Mouse (Mus musculus) forebrain, embryonic 11.5 days (tissue): ENCODE data around the gene Setd1b. TPM values are rescaled to one million over a fixed set of nuclear protein-coding genes. Genes with fewer than 3 reads are reported as not detected.

Experiments
- ATAC-seq: fragments of 200-750 bp; cut with Nextera tagmentation; replicated peaks from 2 replicates; pipeline ENCODE4 v1.8.0; 2017; ENCODE audit warnings: moderate TSS enrichment; ENCODE audit not compliant: low FRiP score
- DNase-seq: peaks from one replicate; pipeline ENCODE4 v3.0.0-alpha.2; 2017; ENCODE audit warnings: low spot score
- H3K27ac ChIP-seq: fragments of 300-500 bp; sonication (generic); 2 replicates; pipeline ENCODE4 v1.5.1; 2014; ENCODE audit warnings: low read depth, low read length
- H3K27me3 ChIP-seq: fragments of 300-500 bp; sonication (generic); 2 replicates; pipeline ENCODE4 v1.6.1; 2014; ENCODE audit warnings: mild to moderate bottlenecking, low read length, mixed read lengths; ENCODE audit not compliant: control insufficient read depth, insufficient read depth
- H3K36me3 ChIP-seq: fragments of 300-500 bp; sonication (generic); 2 replicates; pipeline ENCODE4 v1.6.1; 2014; ENCODE audit warnings: mild to moderate bottlenecking, low read length, moderate library complexity, mixed read lengths; ENCODE audit not compliant: control insufficient read depth, insufficient read depth
- H3K4me1 ChIP-seq: fragments of 300-500 bp; sonication (generic); replicated peaks from 2 replicates; pipeline ENCODE4 v1.6.1; 2014; ENCODE audit warnings: low read length, mixed read lengths; ENCODE audit not compliant: control insufficient read depth, insufficient read depth
- H3K4me2 ChIP-seq: fragments of 300-500 bp; sonication (generic); 2 replicates; pipeline ENCODE4 v1.6.1; 2014; ENCODE audit warnings: low read depth, mild to moderate bottlenecking, low read length, moderate library complexity, mixed read lengths; ENCODE audit not compliant: severe bottlenecking
- H3K4me3 ChIP-seq: fragments of 300-500 bp; sonication (generic); 2 replicates; pipeline ENCODE4 v1.5.1; 2014; ENCODE audit warnings: low read depth, low read length
- H3K9ac ChIP-seq: fragments of 300-500 bp; sonication (generic); 2 replicates; pipeline ENCODE4 v1.6.1; 2014; ENCODE audit warnings: low read length
- H3K9me3 ChIP-seq: fragments of 300-500 bp; sonication (generic); 2 replicates; pipeline ENCODE4 v1.6.1; 2016; ENCODE audit warnings: low read length, mixed read lengths; ENCODE audit not compliant: control insufficient read depth
- WGBS: fragments of 180-500 bp; shearing (Covaris S2); extraction: QIAGEN DNeasy Blood & Tissue Kit; methylation state at CpG from one replicate; pipeline ENCODE4 v1.1.7; 2014; 5-methylcytosine and 5-hydroxymethylcytosine counted together
- polyA plus RNA-seq: library from polyadenylated mRNA; unstranded; fragments of >200 nt; fragmentation: Nextera tagmentation; extraction: Ambion mirVana; gene quantifications from 2 replicates; pipeline ENCODE4 v1.2.1, GENCODE M21; 2014

The Setd1b gene
- polyA plus RNA-seq, 1 experiment from 2014 or later, result 13.9 TPM

DNA sequence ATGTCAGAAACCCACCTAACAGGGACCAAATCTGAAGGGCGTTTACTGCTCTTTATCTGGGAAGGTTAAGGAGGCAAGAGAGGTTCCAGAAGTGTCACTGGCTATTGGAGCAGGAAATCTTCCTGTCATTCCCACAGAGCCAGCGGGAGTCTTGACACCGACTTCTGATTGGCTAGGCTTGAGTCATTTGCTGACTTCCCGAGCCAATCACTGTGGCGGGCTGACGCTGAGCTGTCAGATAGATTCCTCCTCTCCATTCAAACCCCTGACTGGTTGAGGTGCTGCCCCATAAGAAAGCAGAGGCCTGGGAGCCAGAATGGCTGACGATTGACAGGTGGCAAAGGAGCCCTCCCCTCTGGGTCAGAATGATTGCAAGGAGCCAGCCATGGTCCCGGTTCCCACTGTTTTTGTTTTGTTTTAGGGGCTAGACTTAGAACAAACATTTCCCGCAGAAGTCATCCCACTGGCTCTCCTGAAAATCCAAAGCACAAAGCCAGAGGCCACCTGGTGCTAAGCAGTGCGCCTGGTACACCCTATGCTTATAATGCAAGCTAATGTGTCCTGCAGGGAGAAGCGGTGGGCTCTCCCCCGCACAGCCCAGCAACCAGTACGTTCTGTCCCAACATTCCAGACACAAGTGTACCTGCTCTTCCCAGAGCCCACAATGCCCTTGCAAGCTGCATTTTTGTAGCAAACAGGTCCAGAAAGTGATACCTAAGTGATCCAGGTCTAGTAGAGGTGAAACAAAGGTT is 32.4 kb upstream of the Setd1b start:
- H3K4me3 ChIP-seq, result no peak overlapping the region
- no peaks in the 10 kb centered on the region for H3K36me3 ChIP-seq
- H3K27me3 ChIP-seq, result no peaks in the 10 kb centered on the region
- H3K4me1 ChIP-seq, result peaks cover 7% of the 10 kb centered on the region
- 0 out of 2 replicates have a peak overlapping the region, but pooled peaks have one; percentile 11 for H3K4me2 ChIP-seq
- DNase-seq (no peak), ATAC-seq (0 out of 2 replicates have a peak, but pooled peaks have one; percentile 56)
- no peak overlapping the region for H3K9ac ChIP-seq
- H3K27ac ChIP-seq, result 0 out of 2 replicates have a peak overlapping the region, but pooled peaks have one; percentile 25
- no peaks in the 10 kb centered on the region for H3K9me3 ChIP-seq
- WGBS, result 31% methylated on average over 13 of the region's 13 CpGs

DNA sequence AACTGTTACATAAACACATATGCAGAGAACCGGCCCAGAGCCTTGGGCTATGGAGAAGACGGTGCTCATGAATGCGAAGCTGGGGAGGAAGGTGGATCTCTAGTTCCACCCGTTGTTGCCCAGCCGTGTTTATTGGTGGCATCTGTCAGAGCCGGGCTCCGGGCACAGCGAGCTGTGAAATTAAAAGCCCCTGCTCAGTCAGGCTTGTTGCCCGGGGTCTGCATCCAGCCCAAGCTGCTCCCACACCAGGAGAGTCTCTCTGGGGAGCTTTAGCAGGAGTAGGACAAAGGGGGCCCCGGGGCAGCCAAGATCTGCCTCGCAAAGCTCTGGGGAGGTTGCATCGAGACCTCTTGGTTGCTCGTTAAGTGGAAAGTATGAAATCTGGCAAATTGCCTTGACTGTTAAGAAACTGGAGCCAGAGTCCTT is 31.7 kb upstream of the Setd1b start:
- DNase-seq (no peak), ATAC-seq (no peak)
- Histone ChIP-seq H3K9ac (no peak overlapping the region), H3K9me3 (no peaks in the 10 kb centered on the region), H3K4me2 (no peak overlapping the region), H3K36me3 (no peaks in the 10 kb centered on the region), H3K4me1 (peaks cover 7% of the 10 kb centered on the region), H3K4me3 (no peak overlapping the region), H3K27me3 (no peaks in the 10 kb centered on the region), H3K27ac (0 out of 2 replicates have a peak overlapping the region, but pooled peaks have one; percentile 25)
- 61% methylated on average over 13 of the region's 13 CpGs for WGBS

DNA sequence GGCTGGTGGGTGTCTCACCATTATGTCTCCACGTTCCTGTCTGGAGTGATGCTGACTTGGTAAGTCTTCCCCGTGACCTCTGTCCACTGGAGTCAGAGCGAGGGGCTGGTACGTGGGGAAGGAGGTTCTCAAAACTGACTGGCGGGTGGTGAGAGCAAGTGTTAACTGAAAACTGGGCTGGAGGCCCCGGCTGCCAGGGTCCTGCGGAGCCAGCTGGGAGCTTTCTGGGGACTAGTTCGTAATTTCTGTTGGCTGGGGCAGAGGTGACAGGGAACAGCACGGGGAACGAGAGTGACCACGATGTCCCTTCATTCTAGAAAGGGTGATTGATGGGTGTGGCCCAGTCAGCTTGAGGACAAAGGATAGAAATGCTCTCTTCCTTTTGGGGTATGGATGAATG is 27.9 kb upstream of the Setd1b start:
- peaks cover 7% of the 10 kb centered on the region for H3K4me1 ChIP-seq
- H3K27me3 ChIP-seq, result no peaks in the 10 kb centered on the region
- no peaks in the 10 kb centered on the region for H3K36me3 ChIP-seq
- 73% methylated on average over 11 of the region's 11 CpGs for WGBS
- ATAC-seq (no peak), DNase-seq (no peak)
- H3K4me3 ChIP-seq, result no peak overlapping the region
- H3K4me2 ChIP-seq, result no peak overlapping the region
- H3K27ac ChIP-seq, result no peak overlapping the region
- 0 out of 2 replicates have a peak overlapping the region, but pooled peaks have one; percentile 5 for H3K9ac ChIP-seq
- no peaks in the 10 kb centered on the region for H3K9me3 ChIP-seq

DNA sequence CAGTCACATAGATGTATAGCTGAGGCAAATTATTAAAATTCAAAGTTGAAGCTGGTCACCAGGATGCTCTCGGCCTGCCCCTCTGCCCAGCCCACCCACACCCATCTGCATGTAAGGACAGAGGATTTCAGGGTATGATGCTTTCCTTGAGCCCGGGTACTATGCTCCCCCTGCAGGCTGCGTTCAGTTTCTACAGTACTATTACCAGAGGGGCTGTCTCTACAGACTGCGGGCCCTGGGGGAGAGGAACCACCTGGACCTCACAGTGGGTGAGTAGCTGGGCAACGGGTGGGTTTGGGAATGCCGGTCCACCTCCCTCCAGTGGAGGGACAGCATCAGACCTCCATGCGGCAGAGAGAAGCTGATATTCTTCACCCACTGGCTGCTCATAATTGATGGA is 27.1 kb upstream of the Setd1b start:
- DNase-seq (peak; percentile 66), ATAC-seq (no peak)
- H3K4me3 ChIP-seq, result no peak overlapping the region
- no peak overlapping the region for H3K27ac ChIP-seq
- H3K36me3 ChIP-seq, result no peaks in the 10 kb centered on the region
- H3K4me1 ChIP-seq, result peaks cover 4% of the 10 kb centered on the region; the same call in 1 of the 2 replicates
- no peak overlapping the region for H3K9ac ChIP-seq
- H3K27me3 ChIP-seq, result no peaks in the 10 kb centered on the region
- H3K4me2 ChIP-seq, result no peak overlapping the region
- no peaks in the 10 kb centered on the region for H3K9me3 ChIP-seq
- WGBS, result 45% methylated on average over 7 of the region's 7 CpGs

DNA sequence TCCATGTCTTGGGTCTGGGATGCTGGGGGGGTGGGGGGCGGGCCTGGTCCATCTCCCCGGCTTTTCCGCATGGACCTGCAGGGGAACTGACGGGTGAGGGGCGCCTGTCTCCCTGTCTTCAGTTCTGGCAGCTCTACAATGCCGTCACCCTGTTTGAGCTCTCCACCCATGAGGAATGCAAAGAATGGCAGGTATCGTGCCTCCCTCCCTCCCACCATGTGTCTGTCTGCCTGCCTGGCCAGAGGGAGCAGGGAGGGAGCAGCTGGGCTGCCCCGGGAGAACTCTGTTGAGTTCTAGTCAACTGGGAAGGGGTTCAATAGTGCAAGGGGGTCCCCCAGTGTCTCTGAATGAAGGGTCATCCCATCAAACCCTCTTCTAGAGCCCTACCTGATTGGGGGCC is 25.9 kb upstream of the Setd1b start:
- Histone ChIP-seq H3K4me3 (no peak overlapping the region), H3K27me3 (no peaks in the 10 kb centered on the region), H3K4me1 (no peaks in the 10 kb centered on the region), H3K36me3 (no peaks in the 10 kb centered on the region), H3K27ac (no peak overlapping the region), H3K9ac (no peak overlapping the region), H3K4me2 (no peak overlapping the region), H3K9me3 (no peaks in the 10 kb centered on the region)
- 80% methylated on average over 8 of the region's 8 CpGs for WGBS
- ATAC-seq (no peak), DNase-seq (no peak)

DNA sequence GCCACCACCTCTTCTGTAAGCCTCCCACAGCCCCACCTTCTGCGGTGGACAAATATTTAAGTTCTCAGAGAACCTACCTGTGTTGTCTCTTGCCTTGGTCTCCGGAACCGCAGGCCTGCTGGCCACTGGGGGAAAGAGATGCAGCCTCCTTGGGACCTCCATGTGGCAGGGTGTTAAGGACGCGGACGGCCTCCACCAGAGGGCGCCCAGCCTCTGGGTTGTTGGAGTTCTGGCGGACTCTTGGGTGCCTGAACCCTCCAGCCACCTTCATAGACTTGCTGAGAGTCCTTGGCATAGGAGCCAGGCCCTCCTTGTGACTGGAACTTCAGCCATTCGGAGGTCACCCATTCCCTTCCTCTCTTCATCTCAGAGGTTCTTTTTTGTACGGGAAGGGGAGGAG is 24.7 kb upstream of the Setd1b start:
- 0 out of 2 replicates have a peak, but pooled peaks have one; percentile 56 for ATAC-seq
- no peak overlapping the region for H3K4me2 ChIP-seq
- no peaks in the 10 kb centered on the region; the same call in 1 of the 2 replicates for H3K9me3 ChIP-seq
- H3K4me3 ChIP-seq, result no peak overlapping the region
- H3K27ac ChIP-seq, result no peak overlapping the region
- peak; percentile 89 for DNase-seq
- no peak overlapping the region; the same call in 1 of the 2 replicates for H3K9ac ChIP-seq
- 15% methylated on average over 10 of the region's 10 CpGs for WGBS
- H3K4me1 ChIP-seq, result no peaks in the 10 kb centered on the region
- H3K27me3 ChIP-seq, result no peaks in the 10 kb centered on the region
- no peaks in the 10 kb centered on the region for H3K36me3 ChIP-seq

DNA sequence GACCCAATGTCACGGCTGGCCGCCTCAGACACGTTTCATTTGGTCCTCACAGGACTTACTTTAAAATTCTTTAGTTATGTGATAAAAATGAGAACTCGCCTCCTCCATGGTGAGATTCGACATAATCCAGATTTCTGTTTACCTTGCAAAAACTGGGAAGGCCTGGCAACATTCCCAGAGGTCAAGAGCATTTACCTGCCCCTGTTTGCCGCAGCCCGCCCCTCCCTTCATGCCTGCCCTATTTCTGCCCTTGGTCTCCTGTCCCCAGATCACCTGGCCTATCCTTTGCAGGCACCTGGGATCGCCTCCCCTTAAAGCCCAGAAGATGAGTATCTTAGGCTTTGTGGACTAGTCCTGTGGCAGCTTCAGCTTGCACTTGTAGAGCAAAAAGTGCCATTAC is 24.2 kb upstream of the Setd1b start:
- no peak overlapping the region for H3K4me3 ChIP-seq
- no peak for ATAC-seq
- no peak overlapping the region for H3K4me2 ChIP-seq
- no peak overlapping the region for H3K27ac ChIP-seq
- no peaks in the 10 kb centered on the region for H3K36me3 ChIP-seq
- H3K9me3 ChIP-seq, result no peaks in the 10 kb centered on the region; the same call in 1 of the 2 replicates
- H3K9ac ChIP-seq, result no peak overlapping the region
- WGBS, result 91% methylated on average over 8 of the region's 8 CpGs
- H3K4me1 ChIP-seq, result no peaks in the 10 kb centered on the region
- DNase-seq, result no peak
- H3K27me3 ChIP-seq, result no peaks in the 10 kb centered on the region

DNA sequence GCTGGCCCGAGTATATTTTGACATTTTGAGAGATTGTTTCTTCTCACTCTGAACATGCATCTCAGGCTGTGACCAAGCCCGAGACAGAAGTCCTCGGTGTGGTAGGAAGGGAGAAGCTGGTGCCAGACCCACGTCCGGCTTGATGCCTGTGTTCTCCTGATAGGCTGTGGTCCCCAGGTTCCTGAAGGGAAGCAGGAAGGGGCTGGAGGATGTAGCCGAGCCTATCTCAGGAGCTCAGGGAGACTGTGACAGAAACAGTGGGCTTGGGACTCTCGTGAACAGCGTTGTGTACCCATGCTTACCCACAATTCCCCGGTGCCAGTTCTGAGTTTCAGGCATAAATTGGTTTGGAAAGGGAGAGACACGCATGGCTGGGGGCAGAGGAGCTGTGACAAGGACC is 23.2 kb upstream of the Setd1b start:
- H3K27me3 ChIP-seq, result no peaks in the 10 kb centered on the region
- no peaks in the 10 kb centered on the region; the same call in 1 of the 2 replicates for H3K9me3 ChIP-seq
- no peak overlapping the region for H3K9ac ChIP-seq
- H3K36me3 ChIP-seq, result no peaks in the 10 kb centered on the region
- ATAC-seq (no peak), DNase-seq (no peak)
- H3K27ac ChIP-seq, result no peak overlapping the region
- H3K4me3 ChIP-seq, result no peak overlapping the region
- no peak overlapping the region for H3K4me2 ChIP-seq
- 79% methylated on average over 10 of the region's 10 CpGs for WGBS
- H3K4me1 ChIP-seq, result no peaks in the 10 kb centered on the region
